ENCODE assay signal across 8 mouse cellular contexts in the genomic region with DNA sequence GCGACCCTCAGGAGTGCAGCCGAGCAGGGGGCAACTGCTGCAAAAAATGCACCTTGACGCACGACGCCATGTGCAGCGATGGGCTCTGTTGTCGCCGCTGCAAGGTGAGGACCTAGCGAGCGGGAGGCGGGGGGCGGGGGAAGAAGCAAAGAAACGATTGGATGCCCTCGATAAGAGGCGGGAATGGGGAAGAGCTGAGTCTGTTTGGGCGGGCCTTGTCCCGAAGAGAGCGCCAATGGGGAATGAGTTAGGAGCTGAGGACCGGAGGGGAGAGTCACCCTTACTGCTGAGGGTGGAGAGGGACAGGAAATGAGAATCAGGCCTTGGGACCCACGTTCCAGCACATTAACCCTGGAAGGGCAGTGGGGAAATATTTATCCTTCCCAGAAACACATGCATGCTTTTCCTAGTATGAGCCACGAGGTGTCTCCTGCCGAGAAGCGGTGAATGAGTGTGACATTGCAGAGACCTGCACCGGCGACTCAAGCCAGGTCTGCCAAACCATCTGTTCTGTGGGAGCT. TPM values are rescaled to one million over a fixed set of nuclear protein-coding genes. Genes with fewer than 3 reads are reported as not detected.
DNase-seq lines count a peak whose midpoint lies in the region; ATAC-seq and TF ChIP-seq lines count a peak whose summit lies in the region.

No protein-coding gene starts in this region.

- DNase-seq in brain, embryonic 14.5 days (ENCODE audit: low read depth), result peak; percentile 97
- peak; percentile 28 for DNase-seq in liver, embryonic 13.5 days
- peak; percentile 86 for DNase-seq in neural tube, embryonic 11.5 days (ENCODE audit: low spot score)
- peak; percentile 74 for DNase-seq in thymus, postnatal 14 days

- TF ChIP-seq CTCF in ES-Bruce4 (IDR thresholded peaks at IDR 0.05; ENCODE audit: low read depth, low read length), result peak; percentile 8
- peak; percentile 35; the same call in 1 of the 2 replicates for TF ChIP-seq CTCF in brain, embryonic 14.5 days (IDR thresholded peaks at IDR 0.05; ENCODE audit: borderline replicate concordance, extremely low read depth, insufficient read depth, insufficient read length)
- peak; percentile 25; the same call in 1 of the 2 replicates for TF ChIP-seq CTCF in embryonic fibroblast, embryonic 13.5 days (IDR thresholded peaks at IDR 0.05; ENCODE audit: borderline replicate concordance, insufficient read depth, low read length)

- 2% methylated on average over 25 of the region's 25 CpGs for WGBS in heart, embryonic 12.5 days
- under 1% methylated on average over 25 of the region's 25 CpGs for WGBS in kidney, embryonic 15.5 days
- WGBS in liver, embryonic 13.5 days (ENCODE audit: insufficient replicate concordance), result 5% methylated on average over 25 of the region's 25 CpGs
- WGBS in neural tube, embryonic 11.5 days, result 3% methylated on average over 25 of the region's 25 CpGs

- H3K4me3 ChIP-seq in ES-Bruce4 (ENCODE audit: low read depth, low read length), result peak overlapping the region; percentile 62
- H3K4me3 ChIP-seq in embryonic fibroblast, embryonic 13.5 days (ENCODE audit: insufficient read depth, low read length), result peak overlapping the region; percentile 37
- H3K4me3 ChIP-seq in heart, embryonic 12.5 days, result peak overlapping the region; percentile 63
- peak overlapping the region; percentile 55 for H3K4me3 ChIP-seq in kidney, embryonic 15.5 days (replicated peaks)
- peak overlapping the region; percentile 49 for H3K4me3 ChIP-seq in liver, embryonic 13.5 days (replicated peaks)
- peak overlapping the region; percentile 50 for H3K4me3 ChIP-seq in neural tube, embryonic 11.5 days (ENCODE audit: low read depth, low read length)

- no peak overlapping the region for H3K27ac ChIP-seq in ES-Bruce4 (ENCODE audit: insufficient read depth, low read length)
- no peak overlapping the region for H3K27ac ChIP-seq in embryonic fibroblast, embryonic 13.5 days (ENCODE audit: insufficient read depth, low read length)
- H3K27ac ChIP-seq in heart, embryonic 12.5 days (ENCODE audit: poor library complexity, severe bottlenecking), result peak overlapping the region; percentile 58; the same call in 1 of the 2 replicates
- peak overlapping the region; percentile 93 for H3K27ac ChIP-seq in kidney, embryonic 15.5 days
- no peak overlapping the region for H3K27ac ChIP-seq in liver, embryonic 13.5 days
- H3K27ac ChIP-seq in neural tube, embryonic 11.5 days (ENCODE audit: low read depth, low read length), result peak overlapping the region; percentile 91

- peak overlapping the region; percentile 97 for H3K4me2 ChIP-seq in heart, embryonic 12.5 days
- peak overlapping the region; percentile 99 for H3K4me2 ChIP-seq in kidney, embryonic 15.5 days
- peak overlapping the region; percentile 71 for H3K4me2 ChIP-seq in liver, embryonic 13.5 days
- H3K4me2 ChIP-seq in neural tube, embryonic 11.5 days (ENCODE audit: low read depth), result peak overlapping the region; percentile 99

- no peaks in the 10 kb centered on the region for H3K9me3 ChIP-seq in ES-Bruce4 (replicated peaks; ENCODE audit: control insufficient read depth, insufficient read depth, low read length, poor library complexity, severe bottlenecking)
- H3K9me3 ChIP-seq in heart, embryonic 12.5 days (replicated peaks), result no peaks in the 10 kb centered on the region
- no peaks in the 10 kb centered on the region for H3K9me3 ChIP-seq in kidney, embryonic 15.5 days (replicated peaks)
- H3K9me3 ChIP-seq in liver, embryonic 13.5 days (replicated peaks), result no peaks in the 10 kb centered on the region
- no peaks in the 10 kb centered on the region for H3K9me3 ChIP-seq in neural tube, embryonic 11.5 days (ENCODE audit: control insufficient read depth, low read length)

- H3K4me1 ChIP-seq in ES-Bruce4 (ENCODE audit: control insufficient read depth, insufficient read depth, low read length), result peaks cover 2% of the 10 kb centered on the region
- no peaks in the 10 kb centered on the region for H3K4me1 ChIP-seq in embryonic fibroblast, embryonic 13.5 days (ENCODE audit: control insufficient read depth, insufficient read depth, low read length)
- peaks cover 52% of the 10 kb centered on the region for H3K4me1 ChIP-seq in heart, embryonic 12.5 days (replicated peaks)
- peaks cover 60% of the 10 kb centered on the region for H3K4me1 ChIP-seq in kidney, embryonic 15.5 days
- peaks cover 11% of the 10 kb centered on the region for H3K4me1 ChIP-seq in liver, embryonic 13.5 days (replicated peaks)
- peaks cover 35% of the 10 kb centered on the region for H3K4me1 ChIP-seq in neural tube, embryonic 11.5 days (ENCODE audit: control insufficient read depth, insufficient read depth, low read length)

- H3K27me3 ChIP-seq in ES-Bruce4 (ENCODE audit: control insufficient read depth, insufficient read depth, low read length, poor library complexity, severe bottlenecking), result no peaks in the 10 kb centered on the region
- peaks cover 23% of the 10 kb centered on the region for H3K27me3 ChIP-seq in heart, embryonic 12.5 days (replicated peaks)
- H3K27me3 ChIP-seq in kidney, embryonic 15.5 days, result peaks cover 10% of the 10 kb centered on the region
- peaks cover 63% of the 10 kb centered on the region for H3K27me3 ChIP-seq in liver, embryonic 13.5 days
- H3K27me3 ChIP-seq in neural tube, embryonic 11.5 days (ENCODE audit: control insufficient read depth, insufficient read depth, low read length), result no peaks in the 10 kb centered on the region

- ATAC-seq in heart, embryonic 12.5 days (ENCODE audit: insufficient number of reproducible peaks, low FRiP score), result peak; percentile 75
- peak; percentile 91 for ATAC-seq in kidney, embryonic 15.5 days (replicated peaks; ENCODE audit: low FRiP score)
- ATAC-seq in liver, embryonic 13.5 days (ENCODE audit: low read depth), result peak; percentile 72
- ATAC-seq in neural tube, embryonic 11.5 days (ENCODE audit: insufficient read depth, low FRiP score, low TSS enrichment), result peak; percentile 79

- TF ChIP-seq POLR2A in ES-Bruce4 (IDR thresholded peaks at IDR 0.05; ENCODE audit: insufficient read depth, low read length), result no peak
- TF ChIP-seq POLR2A in brain, embryonic 14.5 days (IDR thresholded peaks at IDR 0.05; ENCODE audit: borderline replicate concordance, extremely low read depth, insufficient read depth, insufficient read length, poor library complexity, severe bottlenecking), result peak; percentile 62; the same call in 1 of the 2 replicates
- peak; percentile 58 for TF ChIP-seq POLR2A in embryonic fibroblast, embryonic 13.5 days (IDR thresholded peaks at IDR 0.05; ENCODE audit: low read depth, low read length)

- no peak for TF ChIP-seq EP300 in ES-Bruce4 (IDR thresholded peaks at IDR 0.05; ENCODE audit: insufficient read depth, low read depth, low read length)

- H3K9ac ChIP-seq in ES-Bruce4 (ENCODE audit: low read depth, poor library complexity, severe bottlenecking), result peak overlapping the region; percentile 51
- peak overlapping the region; percentile 70 for H3K9ac ChIP-seq in heart, embryonic 12.5 days
- H3K9ac ChIP-seq in kidney, embryonic 15.5 days, result peak overlapping the region; percentile 75
- H3K9ac ChIP-seq in liver, embryonic 13.5 days, result peak overlapping the region; percentile 26; the same call in 1 of the 2 replicates
- peak overlapping the region; percentile 86 for H3K9ac ChIP-seq in neural tube, embryonic 11.5 days (ENCODE audit: low read length)

- H3K36me3 ChIP-seq in ES-Bruce4 (ENCODE audit: control insufficient read depth, insufficient read depth, low read length, poor library complexity, severe bottlenecking), result no peaks in the 10 kb centered on the region
- H3K36me3 ChIP-seq in heart, embryonic 12.5 days, result peaks cover 6% of the 10 kb centered on the region; the same call in 1 of the 2 replicates
- peaks cover 8% of the 10 kb centered on the region; the same call in 1 of the 2 replicates for H3K36me3 ChIP-seq in kidney, embryonic 15.5 days
- no peaks in the 10 kb centered on the region for H3K36me3 ChIP-seq in liver, embryonic 13.5 days
- H3K36me3 ChIP-seq in neural tube, embryonic 11.5 days (ENCODE audit: control insufficient read depth, insufficient read depth, low read length), result no peaks in the 10 kb centered on the region

RNA-seq across cellular contexts. Expression of a gene that starts 13.4 kb away (rescaled TPM):
- polyA plus RNA-seq in ES-Bruce4 (2011; ENCODE audit: insufficient read depth, insufficient read length, low read depth, missing spikeins), result 1.2 and 2.4 TPM in 2 replicates
- 48.4 and 64.1 TPM in 2 replicates for polyA plus RNA-seq in brain, embryonic 14.5 days (2012; rRNA removed)
- polyA plus RNA-seq in embryonic fibroblast, embryonic 13.5 days (2011; ENCODE audit: insufficient read length, low read depth, missing spikeins), result 0.40 and 2.0 TPM in 2 replicates
- polyA plus RNA-seq in heart, embryonic 12.5 days (2016; fragmentation: Nextera tagmentation; extraction: Ambion mirVana), result 9.1 and 10.0 TPM in 2 replicates
- 7.9 and 11.3 TPM in 2 replicates for polyA plus RNA-seq in kidney, embryonic 15.5 days (2015; fragmentation: Nextera tagmentation; extraction: Ambion mirVana)
- 0.28 and 0.43 TPM in 2 replicates for polyA plus RNA-seq in liver, embryonic 13.5 days (2015; fragmentation: Nextera tagmentation; extraction: Ambion mirVana)
- 21.7 and 23.2 TPM in 2 replicates for polyA plus RNA-seq in neural tube, embryonic 11.5 days (2014; fragmentation: Nextera tagmentation; extraction: Ambion mirVana)

RNA-seq across cellular contexts. Expression of a gene that starts 44.8 kb away (rescaled TPM):
- polyA plus RNA-seq in ES-Bruce4 (2011; ENCODE audit: insufficient read depth, insufficient read length, low read depth, missing spikeins), result 67.4 and 71.0 TPM in 2 replicates
- polyA plus RNA-seq in brain, embryonic 14.5 days (2012; rRNA removed), result 52.2 and 61.0 TPM in 2 replicates
- polyA plus RNA-seq in embryonic fibroblast, embryonic 13.5 days (2011; ENCODE audit: insufficient read length, low read depth, missing spikeins), result 27.8 and 43.5 TPM in 2 replicates
- polyA plus RNA-seq in heart, embryonic 12.5 days (2016; fragmentation: Nextera tagmentation; extraction: Ambion mirVana), result 69.9 and 72.1 TPM in 2 replicates
- 59.2 and 63.7 TPM in 2 replicates for polyA plus RNA-seq in kidney, embryonic 15.5 days (2015; fragmentation: Nextera tagmentation; extraction: Ambion mirVana)
- polyA plus RNA-seq in liver, embryonic 13.5 days (2015; fragmentation: Nextera tagmentation; extraction: Ambion mirVana), result 2.7 and 3.3 TPM in 2 replicates
- polyA plus RNA-seq in neural tube, embryonic 11.5 days (2014; fragmentation: Nextera tagmentation; extraction: Ambion mirVana), result 78.5 and 80.3 TPM in 2 replicates

Comparison
In these comparisons a context has a peak if more than half of its experiments do, and no peak if none do; other contexts are left out.
1. H3K27ac ChIP-seq: peak in heart, embryonic 12.5 days (single experiment), kidney, embryonic 15.5 days (single experiment) and neural tube, embryonic 11.5 days (single experiment); none in ES-Bruce4 (single experiment), embryonic fibroblast, embryonic 13.5 days (single experiment) and liver, embryonic 13.5 days (single experiment).
2. H3K9ac ChIP-seq: peak in every context shown above with its lines; median percentile 86 in neural tube, embryonic 11.5 days; 75 in kidney, embryonic 15.5 days; 70 in heart, embryonic 12.5 days; 51 in ES-Bruce4; 26 in liver, embryonic 13.5 days.
3. DNase-seq: peak in every context shown above with its lines; median percentile 97 in brain, embryonic 14.5 days; 86 in neural tube, embryonic 11.5 days; 74 in thymus, postnatal 14 days; 28 in liver, embryonic 13.5 days.
4. Peak in every context shown above with its lines, with median percentiles within 50 percentile points of each other: H3K4me3 ChIP-seq, CTCF ChIP-seq, ATAC-seq and H3K4me2 ChIP-seq.